Mouse (Mus musculus): Measurements from ENCODE around the gene Olfr685. TPM values are rescaled to one million over a fixed set of nuclear protein-coding genes. Genes with fewer than 3 reads are reported as not detected.

Gene Olfr685
- not detected in 2 replicates for polyA plus RNA-seq (2014; fragmentation: Nextera tagmentation; extraction: Ambion mirVana)

DNA sequence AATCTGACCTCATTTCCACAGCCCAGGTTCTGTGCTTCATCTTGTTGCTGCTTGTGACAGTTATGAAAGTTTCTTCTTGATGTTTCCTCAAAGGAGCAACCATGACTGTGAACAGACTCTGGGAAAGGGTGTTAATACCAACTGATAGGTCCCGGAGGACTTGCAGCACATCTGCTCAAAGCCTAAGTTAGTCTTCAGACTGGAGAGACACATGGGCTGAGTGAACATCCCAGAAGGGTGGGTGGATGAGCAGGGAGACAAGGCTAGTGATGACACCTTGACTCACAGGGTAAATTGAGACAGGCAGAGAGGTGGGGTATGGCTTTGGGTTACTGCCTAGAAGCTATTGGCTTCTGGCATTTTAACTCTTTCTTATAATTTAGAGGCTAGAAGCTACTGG lies at the start of gene Olfr685:
Gene Olfr685 (minus strand): TSS at position 101 of the 400 bp plus-strand sequence.
- Histone ChIP-seq H3K36me3 (ENCODE audit: insufficient read depth) (no peaks in the 10 kb centered on the region), H3K4me2 (no peak within 1 kb of the TSS), H3K4me1 (ENCODE audit: insufficient read depth) (no peaks in the 10 kb centered on the region), H3K27ac (ENCODE audit: low read depth) (no peak within 1 kb of the TSS), H3K9me3 (ENCODE audit: low read depth, low read length) (no peaks in the 10 kb centered on the region), H3K9ac (no peak within 1 kb of the TSS), H3K27me3 (ENCODE audit: insufficient read depth, low read length) (no peaks in the 10 kb centered on the region), H3K4me3 (ENCODE audit: low read depth, low read length) (no peak within 1 kb of the TSS)
- no peak for DNase-seq
- 64% methylated on average over 1 of the region's 1 CpGs for WGBS
- TF ChIP-seq CTCF (IDR thresholded peaks at IDR 0.05; ENCODE audit: low read depth): no peak
- ATAC-seq (ENCODE audit: insufficient read depth): no peak

DNA sequence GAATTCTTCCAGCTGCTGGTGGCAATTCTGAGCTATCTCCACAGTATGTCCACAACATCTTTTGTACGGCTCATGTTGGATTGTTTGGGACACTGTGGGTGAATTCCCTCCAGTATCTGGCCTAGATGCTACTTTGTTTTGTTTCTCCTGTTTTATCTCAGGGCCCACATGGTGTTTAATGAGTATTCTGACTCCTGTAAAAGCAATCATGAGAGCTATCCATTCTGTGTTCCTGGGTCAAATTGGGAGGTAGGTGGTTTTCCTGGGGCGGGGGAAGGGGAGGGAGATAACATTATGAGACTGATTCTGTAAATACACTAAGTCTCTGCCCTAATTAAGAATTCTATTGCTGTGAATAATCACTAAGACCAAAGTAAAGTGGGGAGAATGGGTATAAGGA lies 43.6 kb upstream of the Olfr685 start:
- TF ChIP-seq CTCF (IDR thresholded peaks at IDR 0.05; ENCODE audit: low read depth): no peak
- no peak overlapping the region for H3K4me3 ChIP-seq (ENCODE audit: low read depth, low read length)
- H3K27me3 ChIP-seq (ENCODE audit: insufficient read depth, low read length): no peaks in the 10 kb centered on the region
- ATAC-seq (ENCODE audit: insufficient read depth) (no peak), DNase-seq (no peak)
- H3K36me3 ChIP-seq (ENCODE audit: insufficient read depth): no peaks in the 10 kb centered on the region
- WGBS: 82% methylated on average over 2 of the region's 2 CpGs
- no peaks in the 10 kb centered on the region for H3K9me3 ChIP-seq (ENCODE audit: low read depth, low read length)
- no peaks in the 10 kb centered on the region for H3K4me1 ChIP-seq (ENCODE audit: insufficient read depth)
- H3K4me2 ChIP-seq: no peak overlapping the region
- H3K27ac ChIP-seq (ENCODE audit: low read depth): no peak overlapping the region
- H3K9ac ChIP-seq: no peak overlapping the region

DNA sequence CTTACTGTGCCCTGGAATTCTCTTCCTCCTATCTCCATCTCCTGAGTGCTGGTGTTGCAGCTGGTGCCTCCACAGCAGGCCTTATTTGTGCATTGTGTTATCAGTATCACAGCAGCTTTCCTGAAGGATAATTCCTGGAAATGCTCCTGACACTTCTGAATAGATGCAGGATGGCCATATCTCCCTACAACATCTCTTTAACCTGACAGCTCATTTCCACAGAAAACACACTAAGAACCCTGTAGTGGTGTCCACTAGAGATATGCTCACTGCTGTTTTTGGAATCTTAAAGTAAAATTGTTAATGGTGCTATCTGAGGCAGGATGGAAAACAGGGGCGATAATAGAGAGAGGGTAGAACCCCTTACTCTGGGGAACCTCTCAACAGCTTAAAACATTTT lies 42.3 kb upstream of the Olfr685 start:
- Histone ChIP-seq H3K4me2 (no peak overlapping the region), H3K4me1 (ENCODE audit: insufficient read depth) (no peaks in the 10 kb centered on the region), H3K9ac (no peak overlapping the region), H3K4me3 (ENCODE audit: low read depth, low read length) (no peak overlapping the region), H3K27me3 (ENCODE audit: insufficient read depth, low read length) (no peaks in the 10 kb centered on the region), H3K36me3 (ENCODE audit: insufficient read depth) (no peaks in the 10 kb centered on the region), H3K27ac (ENCODE audit: low read depth) (no peak overlapping the region), H3K9me3 (ENCODE audit: low read depth, low read length) (no peaks in the 10 kb centered on the region)
- ATAC-seq (ENCODE audit: insufficient read depth): peak; percentile 63; the same call in 1 of the 2 replicates
- 80% methylated on average over 1 of the region's 1 CpGs for WGBS
- TF ChIP-seq CTCF (IDR thresholded peaks at IDR 0.05; ENCODE audit: low read depth): no peak
- peak; percentile 27 for DNase-seq

DNA sequence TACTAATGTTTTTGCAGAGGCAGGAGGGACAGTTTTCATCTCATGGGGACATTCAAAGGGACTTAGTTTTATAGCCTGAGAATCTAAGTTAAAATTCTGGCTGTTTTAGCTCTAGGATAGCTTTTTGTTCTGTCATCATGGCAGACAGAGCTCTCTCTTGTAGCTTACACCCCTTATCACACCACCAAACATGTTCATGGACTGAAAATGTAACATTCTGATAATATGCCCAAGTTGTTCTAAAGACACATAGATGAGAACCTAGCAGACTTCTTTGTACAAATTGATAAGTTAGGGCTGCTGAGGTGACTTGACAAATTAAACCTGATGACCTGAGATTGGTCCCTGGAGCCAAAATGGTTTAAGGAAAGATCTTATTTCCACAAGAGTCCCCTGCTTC lies 40.9 kb upstream of the Olfr685 start:
- no peak overlapping the region for H3K9ac ChIP-seq
- no peaks in the 10 kb centered on the region for H3K4me1 ChIP-seq (ENCODE audit: insufficient read depth)
- no peak overlapping the region for H3K4me2 ChIP-seq
- ATAC-seq (ENCODE audit: insufficient read depth) (no peak), DNase-seq (no peak)
- no peaks in the 10 kb centered on the region for H3K36me3 ChIP-seq (ENCODE audit: insufficient read depth)
- H3K4me3 ChIP-seq (ENCODE audit: low read depth, low read length): no peak overlapping the region
- H3K9me3 ChIP-seq (ENCODE audit: low read depth, low read length): no peaks in the 10 kb centered on the region
- no peaks in the 10 kb centered on the region for H3K27me3 ChIP-seq (ENCODE audit: insufficient read depth, low read length)
- no peak overlapping the region for H3K27ac ChIP-seq (ENCODE audit: low read depth)
- no peak for TF ChIP-seq CTCF (IDR thresholded peaks at IDR 0.05; ENCODE audit: low read depth)

DNA sequence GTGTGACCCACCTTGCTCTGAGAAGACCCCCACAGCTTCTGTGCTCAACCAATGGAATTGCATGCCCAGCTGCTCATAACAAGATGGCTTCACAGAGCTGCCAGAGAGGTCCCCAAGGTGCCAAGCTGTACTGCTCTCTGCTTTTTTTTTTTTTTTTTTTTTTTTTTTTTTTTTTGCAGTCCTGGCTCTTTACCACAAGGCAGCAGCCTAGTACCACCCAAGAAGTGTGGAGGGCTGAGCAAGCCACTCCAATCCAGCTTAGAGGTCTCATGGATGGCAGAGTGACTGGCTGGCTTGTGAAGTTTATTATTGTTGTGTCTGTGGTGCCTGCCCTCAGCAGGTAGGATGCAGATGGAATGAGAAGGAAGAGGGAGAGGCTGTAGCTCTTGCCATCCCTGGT lies 40.3 kb upstream of the Olfr685 start:
- Histone ChIP-seq H3K9me3 (ENCODE audit: low read depth, low read length) (no peaks in the 10 kb centered on the region), H3K4me2 (no peak overlapping the region), H3K9ac (no peak overlapping the region), H3K4me1 (ENCODE audit: insufficient read depth) (no peaks in the 10 kb centered on the region), H3K36me3 (ENCODE audit: insufficient read depth) (no peaks in the 10 kb centered on the region), H3K27me3 (ENCODE audit: insufficient read depth, low read length) (no peaks in the 10 kb centered on the region), H3K27ac (ENCODE audit: low read depth) (no peak overlapping the region), H3K4me3 (ENCODE audit: low read depth, low read length) (no peak overlapping the region)
- TF ChIP-seq CTCF (IDR thresholded peaks at IDR 0.05; ENCODE audit: low read depth): no peak
- DNase-seq (no peak), ATAC-seq (ENCODE audit: insufficient read depth) (no peak)

DNA sequence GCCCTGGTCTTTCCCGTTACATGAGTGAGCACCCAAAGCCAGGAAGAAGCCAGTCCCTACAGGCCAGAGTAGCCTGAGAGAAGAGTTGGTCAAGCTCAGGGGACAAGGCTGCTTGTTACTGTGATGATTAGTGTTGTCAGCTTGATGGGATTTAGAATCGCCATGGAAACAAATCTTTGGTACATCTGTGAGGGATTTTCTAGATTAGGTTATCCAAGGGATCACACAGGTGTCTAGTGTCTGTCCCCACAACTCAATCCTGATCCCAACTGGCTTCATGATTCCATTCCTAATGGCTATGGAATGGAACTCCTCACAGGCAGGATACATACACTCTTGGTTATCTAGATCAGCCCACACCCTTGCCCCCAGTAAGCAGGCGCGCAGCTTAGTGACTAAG lies 32.5 kb upstream of the Olfr685 start:
- Histone ChIP-seq H3K9ac (no peak overlapping the region), H3K27ac (ENCODE audit: low read depth) (no peak overlapping the region), H3K27me3 (ENCODE audit: insufficient read depth, low read length) (no peaks in the 10 kb centered on the region), H3K4me2 (no peak overlapping the region), H3K9me3 (ENCODE audit: low read depth, low read length) (no peaks in the 10 kb centered on the region), H3K4me3 (ENCODE audit: low read depth, low read length) (no peak overlapping the region), H3K36me3 (ENCODE audit: insufficient read depth) (no peaks in the 10 kb centered on the region), H3K4me1 (ENCODE audit: insufficient read depth) (no peaks in the 10 kb centered on the region)
- WGBS: 70% methylated on average over 4 of the region's 4 CpGs
- ATAC-seq (ENCODE audit: insufficient read depth) (no peak), DNase-seq (no peak)
- no peak for TF ChIP-seq CTCF (IDR thresholded peaks at IDR 0.05; ENCODE audit: low read depth)

DNA sequence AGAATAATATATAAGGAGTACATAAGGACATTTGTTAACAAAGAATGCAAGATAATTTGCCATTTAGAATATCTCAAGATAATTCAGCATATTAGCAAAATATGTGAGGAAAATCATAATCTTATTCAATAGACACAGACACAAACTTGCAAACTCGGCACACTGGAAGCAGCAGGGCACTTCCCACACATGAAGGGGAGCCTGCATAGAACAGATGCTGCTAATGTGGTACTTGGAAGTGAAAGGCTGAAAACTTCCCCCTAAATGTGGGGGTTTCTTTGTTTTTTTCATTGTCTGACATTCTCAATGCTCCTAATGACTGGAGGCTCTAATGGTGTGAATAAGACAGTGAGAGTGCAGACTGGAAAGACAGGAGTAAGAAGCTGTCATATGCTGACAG lies 28.9 kb upstream of the Olfr685 start:
- H3K9ac ChIP-seq: no peak overlapping the region
- H3K27ac ChIP-seq (ENCODE audit: low read depth): no peak overlapping the region
- H3K36me3 ChIP-seq (ENCODE audit: insufficient read depth): no peaks in the 10 kb centered on the region
- H3K4me1 ChIP-seq (ENCODE audit: insufficient read depth): no peaks in the 10 kb centered on the region
- H3K9me3 ChIP-seq (ENCODE audit: low read depth, low read length): no peaks in the 10 kb centered on the region
- no peak for TF ChIP-seq CTCF (IDR thresholded peaks at IDR 0.05; ENCODE audit: low read depth)
- no peak overlapping the region for H3K4me2 ChIP-seq
- 48% methylated on average over 1 of the region's 1 CpGs for WGBS
- ATAC-seq (ENCODE audit: insufficient read depth) (no peak), DNase-seq (no peak)
- H3K4me3 ChIP-seq (ENCODE audit: low read depth, low read length): no peak overlapping the region
- H3K27me3 ChIP-seq (ENCODE audit: insufficient read depth, low read length): no peaks in the 10 kb centered on the region

DNA sequence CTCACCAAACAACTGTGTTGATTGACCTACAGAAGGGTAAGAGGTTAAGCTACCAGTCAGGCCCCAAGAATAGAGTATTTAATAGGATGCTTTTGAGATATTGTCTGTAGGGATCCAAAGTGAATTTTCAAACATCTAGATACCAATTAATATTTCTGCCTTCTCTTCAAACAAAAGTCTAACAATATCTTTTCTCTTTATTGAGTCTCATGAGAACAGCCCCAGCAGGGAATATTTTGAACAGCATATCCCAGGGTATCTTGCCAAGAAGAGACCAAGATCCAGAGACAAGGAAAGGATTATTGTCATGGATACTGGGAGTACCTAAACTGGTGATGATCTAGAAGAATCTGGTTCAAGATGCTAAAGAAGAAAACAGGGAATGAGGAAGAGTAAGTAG lies 21.6 kb upstream of the Olfr685 start, which contains the start of gene Olfr686:
Gene Olfr686 (minus strand): TSS at position 101 of the 400 bp plus-strand sequence.
- Histone ChIP-seq H3K4me1 (ENCODE audit: insufficient read depth) (no peaks in the 10 kb centered on the region), H3K9me3 (ENCODE audit: low read depth, low read length) (no peaks in the 10 kb centered on the region), H3K4me2 (no peak within 1 kb of the TSS), H3K27me3 (ENCODE audit: insufficient read depth, low read length) (no peaks in the 10 kb centered on the region), H3K4me3 (ENCODE audit: low read depth, low read length) (no peak within 1 kb of the TSS), H3K27ac (ENCODE audit: low read depth) (no peak within 1 kb of the TSS), H3K9ac (no peak within 1 kb of the TSS), H3K36me3 (ENCODE audit: insufficient read depth) (no peaks in the 10 kb centered on the region)
- TF ChIP-seq CTCF (IDR thresholded peaks at IDR 0.05; ENCODE audit: low read depth): no peak
- no peak for ATAC-seq (ENCODE audit: insufficient read depth)
- no peak for DNase-seq
